Mouse (Mus musculus) embryonic stem cell, embryonic (primary cell): ENCODE results near the gene Rpe.
"Not testable (repeated sequence)": the region's sequence is repeated elsewhere in the genome, so short reads cannot be mapped to it uniquely, and the experiment has no call there.

Experiments
- CTCF ChIA-PET, 4 experiments: fragments of 300-600 bp in 2 of 4; fragments of 350-600 bp in 2 of 4; sonication (Branson Sonifier 250); formaldehyde crosslinking; loops; one replicate each; lab custom pipeline; 2022; ENCODE audit warnings: inconsistent platforms in 2 of 4; lab: Charles Lee
- POLR2A ChIA-PET, 4 experiments: fragments of 300-600 bp in 2 of 4; fragments of 350-600 bp in 2 of 4; sonication (Branson Sonifier 250); formaldehyde crosslinking; loops; one replicate each; lab custom pipeline; 2022; ENCODE audit warnings: antibody characterized with exemption in 4 of 4, inconsistent platforms in 1 of 4; lab: Charles Lee

Rpe gene

DNA sequence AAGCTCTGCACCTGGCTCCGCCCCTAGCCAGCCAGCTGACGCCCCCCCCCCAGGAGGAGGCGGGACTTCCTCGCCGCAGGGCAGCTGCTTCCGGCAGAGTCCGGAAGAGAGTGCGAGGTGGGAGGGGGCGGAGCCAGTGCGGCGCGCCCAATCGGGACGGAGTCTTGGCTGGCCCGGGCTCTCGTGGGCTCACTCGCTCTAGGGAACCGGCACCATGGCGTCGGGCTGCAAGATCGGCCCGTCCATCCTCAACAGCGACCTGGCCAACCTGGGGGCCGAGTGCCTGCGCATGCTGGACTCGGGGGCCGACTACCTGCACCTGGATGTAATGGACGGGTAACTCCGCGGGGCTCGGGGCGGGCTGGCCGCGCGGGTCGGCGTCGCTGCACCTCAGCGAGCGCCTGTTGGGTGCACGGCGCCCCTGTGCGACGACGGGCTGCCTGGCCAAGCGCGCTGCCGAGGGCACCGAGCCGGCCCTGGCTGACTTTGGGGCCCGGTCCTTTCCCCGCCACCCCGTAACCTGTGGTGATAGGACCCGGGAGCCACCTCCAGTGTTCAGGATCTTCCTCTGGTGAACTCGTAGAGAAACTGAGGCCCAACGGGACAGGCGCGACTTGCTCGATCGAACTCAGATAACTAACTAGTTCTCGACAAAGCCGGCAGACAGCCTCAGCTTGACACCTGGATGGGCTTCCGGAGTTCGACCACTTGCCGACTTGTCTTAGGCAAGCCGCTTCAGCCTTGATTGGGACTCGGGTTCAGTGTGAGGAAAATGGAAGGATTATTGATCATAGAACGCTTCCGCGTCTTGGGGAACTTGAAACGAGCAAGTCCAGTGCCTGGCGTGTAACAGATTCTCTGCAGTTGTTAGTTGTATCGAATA, at the start of gene Rpe:
Rpe (plus strand) TSS at position 139 of the 883 bp plus-strand sequence.
- ChIA-PET POLR2A (interaction anchor here (0.6 to 3.0 kb wide), 48 partner anchors 9 to 1963 kb away, joined by 3 to 26 read pairs (median 4); partner anchors contain the start of genes Kansl1l (in 2 of the 4) and Fzd5 (in 1 of the 4)), CTCF (no interaction called here)

DNA sequence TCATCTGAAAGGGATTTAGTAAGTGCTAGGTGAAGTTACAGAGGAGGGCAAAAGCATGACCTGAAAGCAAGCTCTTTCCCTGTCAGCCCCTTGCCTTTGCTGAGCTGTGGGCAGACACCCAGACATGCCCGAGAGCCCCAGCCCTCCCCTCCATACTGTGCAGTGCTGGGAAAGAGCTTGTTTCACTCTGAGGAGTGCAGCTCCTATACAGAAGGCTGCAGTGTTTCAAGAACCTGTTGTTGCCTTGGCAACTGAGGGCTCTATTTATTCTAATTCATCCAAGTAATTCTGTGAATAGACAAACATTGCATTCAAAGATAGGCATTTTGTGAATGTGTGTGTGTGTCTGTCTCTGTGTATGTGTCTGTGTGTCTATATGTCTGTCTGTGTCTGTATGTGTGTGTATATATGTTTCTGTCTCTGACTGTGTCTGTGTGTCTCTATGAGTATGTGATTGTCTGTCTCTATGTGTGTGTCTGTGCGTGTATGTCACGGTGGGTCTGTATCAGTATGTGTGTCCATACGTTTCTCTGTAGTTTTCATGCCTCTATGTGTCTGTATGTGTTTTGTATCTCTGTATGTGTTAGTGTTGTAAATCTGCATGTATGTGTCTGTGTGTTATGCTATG, 45.4 kb upstream of the Rpe start:
- ChIA-PET POLR2A (no interaction called here), CTCF (interaction anchor here in 1 of 4 experiments (0.6 kb wide), 1 partner anchor 550 kb away, joined by 3 read pairs; no protein-coding TSS in a partner anchor)

DNA sequence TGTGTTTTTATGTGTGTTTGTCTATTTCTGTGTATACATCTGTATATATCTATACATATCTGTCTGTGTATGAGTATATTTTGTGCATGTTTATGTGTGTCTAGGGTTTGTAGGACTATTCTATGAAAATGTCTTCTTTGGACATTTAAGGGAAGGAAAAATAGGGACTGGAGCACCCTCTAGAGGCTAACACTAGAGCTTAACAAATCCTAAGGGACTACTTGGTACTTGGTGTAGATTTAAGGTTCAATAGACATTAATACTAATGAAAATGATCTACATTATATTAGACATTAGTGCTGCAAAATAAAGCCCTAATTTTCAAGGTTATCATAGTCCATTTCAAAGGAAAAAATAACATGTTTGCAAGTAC, 44.9 kb upstream of the Rpe start:
- CTCF ChIA-PET = no interaction called here
- POLR2A ChIA-PET = no interaction called here

DNA sequence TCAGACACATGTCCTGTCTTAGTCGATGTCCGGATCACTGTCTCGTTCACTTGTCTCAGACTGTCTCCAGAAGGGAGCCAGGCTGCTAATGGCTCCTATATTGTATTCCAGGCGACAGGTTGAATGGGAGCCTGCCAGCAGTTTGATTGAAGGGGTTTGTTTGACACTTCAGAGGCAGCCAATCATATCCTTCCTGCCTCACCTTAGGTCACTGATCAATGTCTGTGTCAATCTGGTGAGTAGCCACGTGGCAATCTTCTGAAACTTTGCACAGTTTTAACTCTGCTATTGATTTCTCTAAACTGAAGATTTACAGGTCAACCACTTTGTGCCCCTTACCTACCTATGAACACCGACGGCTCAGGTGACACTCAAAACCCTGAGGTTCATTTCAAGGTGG, 29.2 kb upstream of the Rpe start:
- ChIA-PET CTCF (no interaction called here), POLR2A (no interaction called here)

DNA sequence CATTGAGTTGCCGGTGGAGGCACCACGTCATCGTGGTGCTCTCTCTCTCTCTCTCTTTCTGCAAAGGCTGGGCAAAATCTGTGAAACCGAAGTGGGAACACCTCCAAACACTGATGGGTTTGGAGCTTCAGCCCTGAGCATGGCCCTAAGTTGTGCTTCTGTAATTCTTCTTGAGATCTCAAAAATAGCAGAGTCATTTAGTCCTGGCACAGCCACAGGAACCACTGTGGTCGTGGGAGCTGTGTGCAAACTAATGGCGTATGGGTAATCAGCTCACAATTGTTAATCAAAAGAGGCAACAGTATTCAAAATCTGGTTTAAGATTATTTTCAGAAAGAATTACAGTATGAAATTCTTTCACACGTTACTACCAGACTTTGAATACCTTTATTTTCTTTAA, 27.8 kb upstream of the Rpe start:
- POLR2A ChIA-PET = interaction anchor here in 1 of 4 experiments (1.0 kb wide), 1 partner anchor 28 kb away, joined by 3 read pairs; the partner anchor contains the start of gene Rpe
- CTCF ChIA-PET = no interaction called here

DNA sequence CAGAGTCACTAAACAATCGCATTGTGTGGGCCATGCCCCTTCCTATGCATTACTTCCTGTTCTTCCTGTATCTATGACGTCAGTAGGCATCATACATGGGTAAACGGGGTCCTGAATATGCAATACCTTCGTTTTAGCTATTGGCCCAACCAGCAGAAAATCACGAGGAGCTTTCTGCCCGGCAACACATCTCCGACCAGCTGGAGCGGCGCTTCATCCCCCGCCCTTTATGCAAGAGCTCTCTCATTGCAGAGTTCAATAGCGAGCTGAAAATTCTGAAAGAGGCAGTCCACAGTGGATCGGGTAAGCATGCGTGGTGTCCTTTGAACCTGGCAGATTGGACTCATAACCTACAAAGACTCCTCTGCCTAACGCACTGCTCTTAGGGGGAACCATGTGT, 22.7 kb upstream of the Rpe start:
- POLR2A ChIA-PET = interaction anchor here in 1 of 4 experiments (1.1 to 2.2 kb wide), 4 partner anchors 11 to 140 kb away, joined by 3 to 11 read pairs (median 6); partner anchors contain the start of genes Kansl1l and Rpe
- CTCF ChIA-PET = no interaction called here

DNA sequence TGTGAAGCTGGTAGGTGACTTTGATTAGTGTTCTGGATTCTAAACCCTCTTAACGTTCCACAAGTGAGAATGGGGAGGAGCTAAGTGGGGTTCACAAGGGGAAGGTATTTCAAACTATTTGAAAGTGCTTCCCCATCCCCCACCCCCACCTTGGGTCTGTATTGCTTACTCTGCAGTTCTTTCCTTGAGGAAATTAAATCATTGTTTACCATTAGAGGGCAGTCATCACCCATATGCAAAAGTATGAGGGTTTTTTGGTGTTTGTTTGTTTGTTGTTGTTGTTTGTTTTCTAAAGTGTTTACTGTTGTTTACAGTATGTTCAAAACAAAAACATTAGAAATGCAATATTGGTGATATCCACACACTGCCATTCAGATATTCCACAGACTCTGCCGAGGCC, 22.0 kb upstream of the Rpe start:
- ChIA-PET CTCF (interaction anchor here in 1 of 4 experiments (0.9 kb wide), 1 partner anchor 160 kb away, joined by 3 read pairs; no protein-coding TSS in a partner anchor), POLR2A (interaction anchor here in 2 of 4 experiments (0.6 to 2.2 kb wide), 5 partner anchors 10 to 139 kb away, joined by 3 to 11 read pairs (median 3); partner anchors contain the start of genes Kansl1l (in 1 of the 2) and Rpe (in 1 of the 2))

DNA sequence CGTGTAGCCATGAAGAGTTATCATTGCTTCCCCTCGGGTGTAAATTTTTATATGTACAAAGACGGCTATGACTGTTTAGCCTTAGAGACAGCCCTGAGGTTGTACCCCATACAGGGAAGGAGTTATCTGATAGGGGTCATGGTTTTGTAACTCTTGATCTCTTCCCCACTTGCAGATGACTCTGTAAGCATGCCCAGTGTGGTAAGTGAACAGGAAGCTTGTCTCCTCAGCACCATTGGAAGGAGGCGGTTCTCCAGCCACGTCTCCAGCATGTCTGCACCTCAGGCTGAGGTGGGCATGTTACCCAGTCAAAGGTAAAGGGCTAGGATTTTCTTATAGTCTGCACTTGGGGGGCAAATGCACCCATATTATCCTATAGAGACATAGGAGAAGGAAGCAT, 17.7 kb upstream of the Rpe start:
- POLR2A ChIA-PET = interaction anchor here in 2 of 4 experiments (0.7 to 2.3 kb wide), 3 partner anchors 10 to 319 kb away, joined by 3 to 7 read pairs (median 4); partner anchors contain the start of gene Rpe (in 1 of the 2)
- CTCF ChIA-PET = no interaction called here

DNA sequence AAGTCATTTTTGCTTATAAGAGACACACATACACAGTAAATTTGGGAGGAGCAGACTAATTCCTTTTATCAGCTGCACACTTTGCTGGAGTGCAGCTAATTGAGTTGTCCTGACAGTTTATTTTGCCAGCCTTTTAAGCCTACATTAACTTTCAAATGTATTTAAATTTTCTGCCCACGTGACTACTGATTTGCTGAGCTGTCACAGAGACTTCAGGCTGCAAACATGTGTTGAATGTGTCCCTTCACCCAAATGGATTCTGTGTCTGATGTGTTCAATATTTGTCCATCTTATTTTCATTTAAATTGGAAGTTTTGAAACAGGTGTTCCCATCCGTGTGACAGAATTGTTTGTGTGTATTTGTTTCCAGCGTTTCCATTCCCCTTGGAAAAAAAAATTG, 8.9 kb upstream of the Rpe start:
- CTCF ChIA-PET = no interaction called here
- POLR2A ChIA-PET = interaction anchor here in 3 of 4 experiments (0.6 to 3.5 kb wide), 6 partner anchors 8 to 25 kb away, joined by 3 to 14 read pairs (median 6); partner anchors contain the start of gene Rpe (in 3 of the 3)

DNA sequence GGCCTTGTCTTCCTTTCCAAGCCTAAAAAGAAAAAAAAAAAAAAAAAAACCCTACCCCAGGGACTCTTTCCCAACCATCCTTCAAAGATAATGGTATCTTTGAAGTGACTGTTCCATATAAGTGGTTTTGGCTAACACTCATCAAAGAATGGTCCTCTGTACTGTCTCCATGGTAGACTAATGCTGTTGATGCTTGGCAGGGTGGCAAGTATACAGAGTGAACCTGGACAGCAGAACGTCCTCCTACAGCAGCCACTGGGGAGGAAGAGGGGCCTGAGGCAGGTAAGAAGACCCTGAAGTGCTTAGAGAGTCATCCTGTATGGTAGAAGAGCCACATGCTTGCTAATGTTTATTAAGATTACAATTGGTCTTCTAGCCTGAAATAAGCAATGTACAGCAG, 8.3 kb upstream of the Rpe start:
- ChIA-PET CTCF (no interaction called here), POLR2A (interaction anchor here in 2 of 4 experiments (0.7 to 4.8 kb wide), 7 partner anchors 8 to 125 kb away, joined by 3 to 21 read pairs (median 8); partner anchors contain the start of genes Rpe (in 2 of the 2) and Kansl1l (in 1 of the 2))

DNA sequence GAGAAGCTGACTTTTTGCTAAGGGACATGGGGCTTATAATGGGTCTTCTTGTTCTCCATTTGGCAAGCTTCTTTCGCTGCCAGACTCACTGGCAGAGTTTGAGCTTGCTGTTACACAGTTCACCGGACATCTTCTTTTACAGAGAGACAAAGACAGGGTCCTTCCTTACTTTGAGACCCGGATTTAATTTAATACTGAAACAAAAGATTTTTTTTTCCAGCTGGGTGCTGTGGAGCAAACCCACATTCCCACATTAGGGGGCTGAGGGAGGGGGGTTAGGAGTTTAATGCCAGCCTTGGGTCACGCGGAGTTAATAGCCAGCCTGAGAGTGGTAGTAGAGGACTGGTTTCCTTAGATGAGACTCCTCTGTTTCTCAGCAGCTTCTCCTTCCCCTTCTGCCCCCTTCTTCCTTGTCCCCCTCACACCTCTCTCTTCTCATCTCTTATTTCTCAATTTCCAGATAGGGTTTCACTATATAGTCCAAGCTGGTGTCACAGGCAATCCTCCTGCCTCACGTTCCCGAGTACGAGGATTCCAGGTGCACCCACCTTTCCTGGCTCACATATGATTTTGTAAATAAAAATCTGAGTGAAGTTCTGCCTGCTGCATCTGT, 7.7 kb upstream of the Rpe start:
- POLR2A ChIA-PET = interaction anchor here in 2 of 4 experiments (1.0 to 4.8 kb wide), 11 partner anchors 7 to 124 kb away, joined by 3 to 21 read pairs (median 7); partner anchors contain the start of genes Rpe (in 2 of the 2) and Kansl1l (in 1 of the 2)
- CTCF ChIA-PET = interaction anchor here in 1 of 4 experiments (0.6 kb wide), 1 partner anchor 91 kb away, joined by 4 read pairs; no protein-coding TSS in a partner anchor

DNA sequence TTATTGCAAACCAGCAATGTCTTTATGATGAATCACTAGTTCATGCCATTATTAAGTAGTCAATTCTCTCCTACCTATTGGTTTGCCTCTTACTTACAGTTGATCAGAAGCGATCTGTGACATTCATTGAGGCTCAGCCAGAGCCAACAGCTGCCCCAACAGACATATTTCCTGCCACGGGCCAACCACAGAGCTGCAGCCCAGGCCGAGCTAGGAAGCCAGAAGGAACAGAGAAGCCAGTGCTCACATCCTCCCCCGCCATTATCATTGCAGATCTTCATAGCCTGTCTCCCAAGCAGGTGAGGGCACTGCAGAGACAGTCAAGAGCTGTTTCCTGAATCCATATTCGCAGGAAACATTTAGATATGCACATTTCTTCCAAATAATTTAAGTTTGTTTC, 6.4 kb upstream of the Rpe start:
- ChIA-PET POLR2A (interaction anchor here in 1 of 4 experiments (1.0 to 4.8 kb wide), 7 partner anchors 9 to 148 kb away, joined by 3 to 21 read pairs (median 7); partner anchors contain the start of gene Kansl1l), CTCF (no interaction called here)

DNA sequence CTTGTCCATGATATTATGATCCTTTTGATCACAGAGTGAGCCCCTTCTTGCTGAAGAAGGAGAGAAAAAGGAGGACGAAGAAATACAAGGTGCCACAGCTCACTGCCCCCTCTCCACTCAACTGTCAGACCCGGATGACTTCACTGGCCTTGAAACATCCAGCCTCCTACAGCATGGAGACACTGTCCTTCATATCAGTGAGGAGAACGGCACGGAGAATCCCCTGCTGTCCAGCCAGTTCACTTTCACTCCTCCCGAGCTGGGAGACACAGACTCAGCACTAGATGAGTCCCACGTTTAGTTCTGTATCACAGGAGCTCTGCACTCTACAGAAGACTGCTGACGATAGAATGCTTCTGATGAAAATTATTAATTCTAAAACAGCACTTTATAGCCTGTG, 5.3 kb upstream of the Rpe start:
- POLR2A ChIA-PET = interaction anchor here in 1 of 4 experiments (0.8 to 4.8 kb wide), 8 partner anchors 11 to 1509 kb away, joined by 3 to 21 read pairs (median 3); partner anchors contain the start of genes Idh1, Kansl1l and Pikfyve
- CTCF ChIA-PET = interaction anchor here in 1 of 4 experiments (0.5 kb wide), 1 partner anchor 171 kb away, joined by 5 read pairs; no protein-coding TSS in a partner anchor

DNA sequence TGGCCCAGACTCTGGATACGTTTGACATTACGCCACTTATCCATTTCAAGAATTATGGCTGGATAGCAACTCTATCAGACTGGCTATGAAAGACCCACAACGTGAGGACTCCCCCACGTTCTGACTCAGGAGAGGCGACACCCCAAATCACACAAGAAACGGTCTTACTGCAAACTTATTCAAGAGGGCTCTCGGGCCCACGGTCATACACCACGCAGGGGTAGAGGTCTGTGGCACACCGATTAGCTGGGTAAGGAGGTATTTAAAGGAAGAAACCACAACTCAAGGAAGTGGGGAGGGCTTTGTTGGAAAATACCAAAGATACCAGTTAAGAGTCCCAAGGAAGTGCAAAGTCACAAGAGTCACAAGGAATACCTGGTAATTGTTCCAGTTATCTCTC, 1.0 kb upstream of the Rpe start:
- POLR2A ChIA-PET = interaction anchor here (0.6 to 3.0 kb wide), 29 partner anchors 8 to 1514 kb away, joined by 3 to 26 read pairs (median 6); partner anchors contain the start of gene Kansl1l (in 2 of the 4)
- CTCF ChIA-PET = not testable (repeated sequence)

DNA sequence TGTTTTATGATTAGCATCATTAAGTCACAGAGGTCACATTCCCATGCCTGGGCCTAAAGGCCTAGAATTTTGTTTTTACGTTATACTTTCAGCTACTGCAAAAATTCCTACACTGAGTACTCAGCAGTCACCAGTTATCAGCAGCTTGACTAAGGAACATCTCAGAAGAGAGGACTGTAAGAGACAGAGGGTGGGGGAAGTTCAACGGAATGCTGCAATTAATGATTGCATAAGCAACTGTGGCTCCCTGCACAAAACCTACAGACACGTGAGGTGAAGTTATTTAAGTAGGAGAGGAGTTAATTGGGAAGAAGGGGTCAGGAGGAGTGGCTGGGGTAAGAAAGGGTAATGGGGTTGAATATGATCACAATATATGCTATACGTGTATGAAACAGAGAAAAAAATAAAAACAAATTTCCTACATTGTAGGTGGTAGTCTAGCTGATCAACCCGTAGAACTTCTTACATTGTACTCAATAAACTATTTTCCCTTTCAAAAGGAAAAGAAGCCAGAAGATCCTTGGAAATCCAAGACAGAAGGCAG, 410 bp upstream of the Rpe start:
- CTCF ChIA-PET = no interaction called here
- POLR2A ChIA-PET = interaction anchor here (0.6 to 3.0 kb wide), 49 partner anchors 9 to 1962 kb away, joined by 3 to 26 read pairs (median 4); partner anchors contain the start of genes Kansl1l (in 2 of the 4) and Fzd5 (in 1 of the 4)

DNA sequence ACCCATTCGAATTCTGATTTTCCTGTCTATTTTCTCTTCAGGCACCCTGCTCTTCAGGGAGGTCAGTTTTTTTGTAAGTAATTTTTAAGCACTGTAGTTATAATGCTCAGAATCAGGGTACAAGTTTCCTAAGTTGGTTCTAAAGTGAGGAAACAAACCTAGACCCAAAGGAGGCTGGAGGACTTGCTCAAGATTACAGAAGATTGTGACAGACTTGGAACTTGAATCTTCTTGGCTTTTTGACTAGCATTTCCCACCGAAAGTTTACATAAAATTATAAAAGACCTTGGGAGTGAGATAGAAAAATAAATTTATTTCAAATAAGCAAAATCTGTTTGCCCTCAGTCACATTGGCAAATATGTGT, 927 bp downstream of the Rpe start:
- ChIA-PET CTCF (no interaction called here), POLR2A (interaction anchor here in 2 of 4 experiments (0.6 to 4.5 kb wide), 10 partner anchors 8 to 211 kb away, joined by 3 to 29 read pairs (median 16); partner anchors contain the start of gene Kansl1l (in 1 of the 2))

DNA sequence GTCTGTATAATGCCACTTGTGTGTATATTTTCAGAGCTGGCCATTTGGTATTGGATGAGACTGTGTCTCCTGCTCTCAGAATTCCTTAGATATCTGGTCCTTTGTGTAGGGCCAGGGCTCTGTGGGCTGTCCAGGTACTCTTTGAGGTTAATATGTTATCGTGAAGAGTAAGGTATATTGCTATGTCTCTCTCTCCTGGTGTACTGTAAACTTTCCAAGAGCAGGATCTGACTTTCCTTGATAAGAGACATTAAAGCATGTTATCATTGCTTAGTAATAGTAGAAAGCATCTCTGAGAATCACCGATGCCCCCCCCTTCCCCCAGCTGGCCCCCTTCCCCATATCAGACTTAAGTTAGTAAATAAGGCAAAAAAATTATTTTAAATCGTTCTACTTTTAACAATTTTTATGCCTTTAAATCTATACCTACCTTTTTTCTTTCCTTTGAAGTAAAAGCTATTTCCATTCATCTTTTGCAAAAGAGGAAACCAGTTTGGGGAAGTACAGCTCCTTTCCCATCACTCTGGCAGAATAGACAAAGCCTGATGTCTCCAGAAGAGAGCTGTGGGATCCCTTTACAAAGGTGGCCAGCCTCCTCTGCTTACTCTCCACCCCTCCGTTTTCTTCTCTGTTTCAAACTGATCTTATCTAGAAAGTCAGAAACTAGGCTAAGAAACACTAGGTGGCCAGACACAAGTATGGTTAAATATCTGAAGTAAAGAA, 2.2 kb downstream of the Rpe start:
- ChIA-PET POLR2A (interaction anchor here in 3 of 4 experiments (0.6 to 5.7 kb wide), 12 partner anchors 8 to 1517 kb away, joined by 3 to 36 read pairs (median 5); no protein-coding TSS in a partner anchor), CTCF (no interaction called here)
